Mouse (Mus musculus): ENCODE results near the gene Nav3. TPM values are rescaled to one million over a fixed set of nuclear protein-coding genes. Genes with fewer than 3 reads are reported as not detected.

Nav3 gene
- polyA plus RNA-seq, 1 experiment from 2014 or later = 1.6 TPM

- Histone ChIP-seq H3K27ac (ENCODE audit: poor library complexity, severe bottlenecking) (no peak overlapping the region), H3K9ac (no peak overlapping the region), H3K4me2 (no peak overlapping the region), H3K4me1 (replicated peaks) (no peaks in the 10 kb centered on the region), H3K36me3 (no peaks in the 10 kb centered on the region), H3K4me3 (no peak overlapping the region), H3K9me3 (replicated peaks) (no peaks in the 10 kb centered on the region), H3K27me3 (replicated peaks) (no peaks in the 10 kb centered on the region)
- WGBS = 73% methylated on average over 4 of the region's 4 CpGs
- no peak for ATAC-seq (ENCODE audit: insufficient number of reproducible peaks, low FRiP score)
These were observed 481.8 kb downstream of the Nav3 start for GRCm38 (mm10) chr10:109974177-109974576.

- no peaks in the 10 kb centered on the region for H3K4me1 ChIP-seq (replicated peaks)
- no peak overlapping the region for H3K9ac ChIP-seq
- no peak overlapping the region for H3K4me3 ChIP-seq
- H3K36me3 ChIP-seq = no peaks in the 10 kb centered on the region
- no peaks in the 10 kb centered on the region for H3K27me3 ChIP-seq (replicated peaks)
- H3K27ac ChIP-seq (ENCODE audit: poor library complexity, severe bottlenecking) = no peak overlapping the region
- H3K4me2 ChIP-seq = no peak overlapping the region
- WGBS = 65% methylated on average over 3 of the region's 3 CpGs
- ATAC-seq (ENCODE audit: insufficient number of reproducible peaks, low FRiP score) = no peak
- no peaks in the 10 kb centered on the region for H3K9me3 ChIP-seq (replicated peaks)
These were observed 482.5 kb downstream of the Nav3 start for GRCm38 (mm10) chr10:109973483-109973882.

GRCm38 (mm10) chr10:109950296-109950695 is 505.7 kb downstream of the Nav3 start:
- Histone ChIP-seq H3K4me1 (replicated peaks) (no peaks in the 10 kb centered on the region), H3K4me2 (no peak overlapping the region), H3K36me3 (no peaks in the 10 kb centered on the region), H3K27ac (ENCODE audit: poor library complexity, severe bottlenecking) (no peak overlapping the region), H3K9ac (no peak overlapping the region), H3K4me3 (no peak overlapping the region), H3K9me3 (replicated peaks) (no peaks in the 10 kb centered on the region), H3K27me3 (replicated peaks) (no peaks in the 10 kb centered on the region)
- ATAC-seq (ENCODE audit: insufficient number of reproducible peaks, low FRiP score) = no peak
- WGBS = 54% methylated on average over 3 of the region's 3 CpGs

- Histone ChIP-seq H3K4me1 (replicated peaks) (no peaks in the 10 kb centered on the region), H3K4me3 (no peak overlapping the region), H3K4me2 (no peak overlapping the region), H3K27ac (ENCODE audit: poor library complexity, severe bottlenecking) (no peak overlapping the region), H3K9ac (no peak overlapping the region), H3K9me3 (replicated peaks) (no peaks in the 10 kb centered on the region), H3K36me3 (no peaks in the 10 kb centered on the region), H3K27me3 (replicated peaks) (no peaks in the 10 kb centered on the region)
- 87% methylated on average over 5 of the region's 5 CpGs for WGBS
- ATAC-seq (ENCODE audit: insufficient number of reproducible peaks, low FRiP score) = no peak
These were observed 526.7 kb downstream of the Nav3 start for GRCm38 (mm10) chr10:109929319-109929622.

GRCm38 (mm10) chr10:109928547-109929318 is 527.3 kb downstream of the Nav3 start:
- H3K4me1 ChIP-seq (replicated peaks) = no peaks in the 10 kb centered on the region
- H3K9ac ChIP-seq = no peak overlapping the region
- H3K4me3 ChIP-seq = no peak overlapping the region
- H3K36me3 ChIP-seq = no peaks in the 10 kb centered on the region
- H3K9me3 ChIP-seq (replicated peaks) = no peaks in the 10 kb centered on the region
- no peaks in the 10 kb centered on the region for H3K27me3 ChIP-seq (replicated peaks)
- ATAC-seq (ENCODE audit: insufficient number of reproducible peaks, low FRiP score) = no peak
- 77% methylated on average over 8 of the region's 8 CpGs for WGBS
- H3K27ac ChIP-seq (ENCODE audit: poor library complexity, severe bottlenecking) = no peak overlapping the region
- no peak overlapping the region for H3K4me2 ChIP-seq

GRCm38 (mm10) chr10:109926149-109926548 is 529.9 kb downstream of the Nav3 start:
- Histone ChIP-seq H3K4me2 (no peak overlapping the region), H3K4me1 (replicated peaks) (no peaks in the 10 kb centered on the region), H3K27ac (ENCODE audit: poor library complexity, severe bottlenecking) (no peak overlapping the region), H3K27me3 (replicated peaks) (no peaks in the 10 kb centered on the region), H3K9ac (no peak overlapping the region), H3K4me3 (no peak overlapping the region), H3K9me3 (replicated peaks) (no peaks in the 10 kb centered on the region), H3K36me3 (no peaks in the 10 kb centered on the region)
- ATAC-seq (ENCODE audit: insufficient number of reproducible peaks, low FRiP score) = no peak
- WGBS = 74% methylated on average over 3 of the region's 3 CpGs

- WGBS = 75% methylated on average over 2 of the region's 2 CpGs
- no peaks in the 10 kb centered on the region for H3K27me3 ChIP-seq (replicated peaks)
These were observed 531.9 kb downstream of the Nav3 start for GRCm38 (mm10) chr10:109924136-109924535.

GRCm38 (mm10) chr10:109921368-109921767 is 534.6 kb downstream of the Nav3 start:
- Histone ChIP-seq H3K9me3 (replicated peaks) (no peaks in the 10 kb centered on the region), H3K27me3 (replicated peaks) (no peaks in the 10 kb centered on the region), H3K27ac (ENCODE audit: poor library complexity, severe bottlenecking) (no peak overlapping the region), H3K9ac (no peak overlapping the region), H3K4me2 (peak overlapping the region; percentile 42), H3K4me3 (no peak overlapping the region), H3K4me1 (replicated peaks) (no peaks in the 10 kb centered on the region), H3K36me3 (no peaks in the 10 kb centered on the region)
- no peak for ATAC-seq (ENCODE audit: insufficient number of reproducible peaks, low FRiP score)
- 41% methylated on average over 11 of the region's 11 CpGs for WGBS

More at GRCm38 (mm10) chr10:109924136-109924535, 531.9 kb downstream of the Nav3 start:
- Histone ChIP-seq H3K36me3 (no peaks in the 10 kb centered on the region), H3K9ac (no peak overlapping the region), H3K4me2 (no peak overlapping the region), H3K27ac (ENCODE audit: poor library complexity, severe bottlenecking) (no peak overlapping the region), H3K9me3 (replicated peaks) (no peaks in the 10 kb centered on the region), H3K4me1 (replicated peaks) (no peaks in the 10 kb centered on the region), H3K4me3 (no peak overlapping the region)
- no peak for ATAC-seq (ENCODE audit: insufficient number of reproducible peaks, low FRiP score)

GRCm38 (mm10) chr10:109920607-109921187 is 535.3 kb downstream of the Nav3 start:
- no peak overlapping the region for H3K9ac ChIP-seq
- H3K4me2 ChIP-seq = no peak overlapping the region
- no peaks in the 10 kb centered on the region for H3K4me1 ChIP-seq (replicated peaks)
- H3K9me3 ChIP-seq (replicated peaks) = no peaks in the 10 kb centered on the region
- H3K36me3 ChIP-seq = no peaks in the 10 kb centered on the region
- no peak overlapping the region for H3K4me3 ChIP-seq
- peak; percentile 68 for ATAC-seq (ENCODE audit: insufficient number of reproducible peaks, low FRiP score)
- H3K27me3 ChIP-seq (replicated peaks) = no peaks in the 10 kb centered on the region
- 15% methylated on average over 6 of the region's 6 CpGs for WGBS
- no peak overlapping the region for H3K27ac ChIP-seq (ENCODE audit: poor library complexity, severe bottlenecking)

- H3K27me3 ChIP-seq (replicated peaks) = no peaks in the 10 kb centered on the region
- H3K9ac ChIP-seq = no peak overlapping the region
- no peaks in the 10 kb centered on the region for H3K4me1 ChIP-seq (replicated peaks)
- H3K27ac ChIP-seq (ENCODE audit: poor library complexity, severe bottlenecking) = no peak overlapping the region
- ATAC-seq (ENCODE audit: insufficient number of reproducible peaks, low FRiP score) = no peak
- no peak overlapping the region for H3K4me3 ChIP-seq
- H3K36me3 ChIP-seq = no peaks in the 10 kb centered on the region
- H3K9me3 ChIP-seq (replicated peaks) = no peaks in the 10 kb centered on the region
- no peak overlapping the region for H3K4me2 ChIP-seq
- 39% methylated on average over 1 of the region's 1 CpGs for whole genome bisulfite sequencing
These were observed 536.5 kb downstream of the Nav3 start for GRCm38 (mm10) chr10:109919515-109919914.

- no peak overlapping the region for H3K4me2 ChIP-seq
- H3K27ac ChIP-seq (ENCODE audit: poor library complexity, severe bottlenecking) = no peak overlapping the region
- H3K36me3 ChIP-seq = no peaks in the 10 kb centered on the region
- ATAC-seq (ENCODE audit: insufficient number of reproducible peaks, low FRiP score) = no peak
- WGBS = 74% methylated on average over 4 of the region's 4 CpGs
- no peaks in the 10 kb centered on the region for H3K9me3 ChIP-seq (replicated peaks)
- no peaks in the 10 kb centered on the region; the same call in 1 of the 2 replicates for H3K4me1 ChIP-seq (replicated peaks)
- H3K27me3 ChIP-seq (replicated peaks) = no peaks in the 10 kb centered on the region
- H3K9ac ChIP-seq = no peak overlapping the region
- H3K4me3 ChIP-seq = no peak overlapping the region
These were observed 548.8 kb downstream of the Nav3 start for GRCm38 (mm10) chr10:109907206-109907605.

GRCm38 (mm10) chr10:109906413-109906785 is 549.6 kb downstream of the Nav3 start:
- H3K27ac ChIP-seq (ENCODE audit: poor library complexity, severe bottlenecking) = no peak overlapping the region
- ATAC-seq (ENCODE audit: insufficient number of reproducible peaks, low FRiP score) = no peak
- no peaks in the 10 kb centered on the region; the same call in 1 of the 2 replicates for H3K4me1 ChIP-seq (replicated peaks)
- H3K4me3 ChIP-seq = no peak overlapping the region
- H3K9ac ChIP-seq = no peak overlapping the region
- H3K9me3 ChIP-seq (replicated peaks) = no peaks in the 10 kb centered on the region
- H3K36me3 ChIP-seq = no peaks in the 10 kb centered on the region
- 23% methylated on average over 6 of the region's 6 CpGs for WGBS
- H3K27me3 ChIP-seq (replicated peaks) = no peaks in the 10 kb centered on the region
- 0 out of 2 replicates have a peak overlapping the region, but pooled peaks have one; percentile 20 for H3K4me2 ChIP-seq

Measured in heart, embryonic 12.5 days (tissue).